Mouse (Mus musculus) liver (tissue): ENCODE results near the gene Ssna1.

Experiments used
- DNase-seq: peaks from one replicate; pipeline ENCODE4 v3.0.0-alpha.2; 2020; ENCODE audit warnings: mixed read lengths

The Ssna1 gene

DNA sequence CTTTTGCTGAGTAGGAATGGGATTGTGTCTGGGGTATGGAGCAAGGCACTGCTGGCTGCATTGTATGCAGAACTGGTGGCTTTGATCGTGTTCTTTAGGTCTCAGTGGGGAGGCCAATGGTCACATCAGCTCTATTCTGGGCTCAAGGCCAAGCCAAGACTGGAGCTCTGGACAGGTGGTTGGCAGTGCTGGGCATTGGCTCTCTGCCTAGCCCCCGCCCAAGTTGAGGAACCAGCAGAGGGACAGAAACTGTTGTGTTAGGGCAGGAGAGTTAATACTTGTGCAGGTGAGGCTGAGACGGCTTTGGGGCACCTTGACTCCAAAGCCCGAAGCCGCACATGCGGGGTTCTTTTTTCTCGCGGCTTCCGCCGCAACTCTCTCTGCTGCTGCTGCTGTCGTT lies 17.4 kb upstream of the Ssna1 start, which contains the start of gene Lrrc26:
TSS of gene Lrrc26 (plus strand) at position 265 of the 400 bp plus-strand sequence.
- DNase-seq: no peak

GRCm38 (mm10) chr2:25288734-25289345 lies 16.6 kb upstream of the Ssna1 start:
- no peak for DNase-seq

- DNase-seq: no peak
Measured at GRCm38 (mm10) chr2:25287927-25288649, 15.8 kb upstream of the Ssna1 start, which contains the start of gene Tmem210. Gene Tmem210 (plus strand): TSS chr2:25288145.

DNA sequence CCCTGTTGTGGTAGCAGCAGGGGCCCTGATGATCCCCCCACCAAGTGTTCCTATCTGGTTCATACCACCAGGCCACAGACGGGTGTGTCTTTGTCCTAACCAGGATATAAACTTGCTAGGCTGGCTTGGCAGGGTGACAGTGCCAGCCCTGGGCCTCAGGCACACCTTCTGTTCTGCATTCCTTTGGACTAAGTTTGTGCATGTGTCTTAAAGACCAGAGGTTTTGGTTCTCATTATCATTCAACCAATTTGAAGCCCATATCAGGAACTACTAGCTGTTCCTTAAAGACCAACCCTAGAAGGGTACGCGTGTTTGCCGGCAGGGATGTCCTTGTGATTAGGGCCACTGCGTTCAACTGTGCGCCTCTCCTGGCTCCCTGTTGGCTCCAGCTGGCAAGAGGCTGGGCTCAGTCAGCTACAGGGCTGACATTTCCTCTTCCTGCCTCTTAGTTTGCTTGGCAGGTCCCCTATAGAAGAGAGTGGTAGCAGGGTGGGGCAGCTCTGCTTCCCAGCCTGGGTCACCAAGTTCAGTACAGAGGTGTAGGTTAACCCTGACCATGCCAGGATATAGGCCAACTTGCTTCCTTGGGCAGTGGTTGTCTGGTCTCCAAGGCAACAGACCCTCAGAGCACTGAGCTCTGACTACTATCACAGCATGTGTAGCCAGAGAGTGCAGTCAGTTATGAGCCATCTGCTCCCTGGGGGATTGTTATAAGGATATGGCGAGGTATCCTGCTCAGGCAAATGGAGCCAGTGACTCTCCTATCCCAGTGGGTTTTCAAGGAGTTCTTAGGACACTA lies 14.8 kb upstream of the Ssna1 start:
- no peak for DNase-seq

- no peak for DNase-seq
Measured at GRCm38 (mm10) chr2:25286314-25286713, 14.1 kb upstream of the Ssna1 start.

DNA sequence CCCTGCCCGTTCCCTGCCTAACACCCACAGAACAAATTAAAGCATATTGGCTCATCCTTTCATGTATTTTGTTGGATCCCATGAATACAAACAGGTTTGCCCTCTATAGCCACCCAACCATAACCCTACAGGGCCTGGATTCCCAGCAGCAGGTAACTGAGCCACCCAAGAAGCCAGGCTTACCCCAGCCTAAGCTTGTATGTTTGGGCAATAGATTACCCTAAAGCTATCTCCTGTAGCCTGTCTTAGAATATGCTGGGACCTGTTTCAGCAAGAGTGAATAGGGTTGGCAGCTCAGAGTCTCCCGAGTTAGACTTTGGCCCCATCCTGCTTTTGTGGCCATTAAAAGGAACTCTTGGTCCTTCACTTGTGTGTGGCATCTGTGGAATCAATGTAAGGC lies 13.3 kb upstream of the Ssna1 start:
- DNase-seq: no peak

- peak; percentile 80 for DNase-seq
Measured at GRCm38 (mm10) chr2:25278928-25279882, 7.0 kb upstream of the Ssna1 start.

DNA sequence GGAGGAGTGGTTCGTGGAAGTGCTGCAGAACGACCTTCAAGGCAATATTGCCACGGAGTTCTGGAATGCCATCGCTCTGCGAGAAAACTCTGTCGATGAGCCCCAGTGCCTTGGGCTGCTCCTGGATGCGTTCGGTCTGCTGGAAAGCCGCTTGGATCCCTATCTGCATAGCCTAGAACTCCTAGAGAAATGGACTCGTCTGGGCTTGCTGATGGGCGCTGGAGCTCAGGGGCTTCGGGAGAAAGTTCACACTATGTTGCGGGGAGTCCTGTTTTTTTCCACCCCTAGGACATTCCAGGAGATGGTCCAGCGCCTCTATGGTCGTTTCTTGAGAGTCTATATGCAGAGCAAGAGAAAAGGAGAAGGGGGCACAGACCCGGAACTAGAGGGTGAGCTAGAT lies 772 bp upstream of the Ssna1 start:
- no peak for DNase-seq

- no peak for DNase-seq
Measured at GRCm38 (mm10) chr2:25272515-25272914, 277 bp upstream of the Ssna1 start.

- no peak for DNase-seq
Measured at GRCm38 (mm10) chr2:25267746-25268309, 4.4 kb downstream of the Ssna1 start.

GRCm38 (mm10) chr2:25267241-25267640 lies 5.0 kb downstream of the Ssna1 start:
- no peak for DNase-seq

GRCm38 (mm10) chr2:25266720-25267119 lies 5.5 kb downstream of the Ssna1 start:
- peak; percentile 51 for DNase-seq

DNA sequence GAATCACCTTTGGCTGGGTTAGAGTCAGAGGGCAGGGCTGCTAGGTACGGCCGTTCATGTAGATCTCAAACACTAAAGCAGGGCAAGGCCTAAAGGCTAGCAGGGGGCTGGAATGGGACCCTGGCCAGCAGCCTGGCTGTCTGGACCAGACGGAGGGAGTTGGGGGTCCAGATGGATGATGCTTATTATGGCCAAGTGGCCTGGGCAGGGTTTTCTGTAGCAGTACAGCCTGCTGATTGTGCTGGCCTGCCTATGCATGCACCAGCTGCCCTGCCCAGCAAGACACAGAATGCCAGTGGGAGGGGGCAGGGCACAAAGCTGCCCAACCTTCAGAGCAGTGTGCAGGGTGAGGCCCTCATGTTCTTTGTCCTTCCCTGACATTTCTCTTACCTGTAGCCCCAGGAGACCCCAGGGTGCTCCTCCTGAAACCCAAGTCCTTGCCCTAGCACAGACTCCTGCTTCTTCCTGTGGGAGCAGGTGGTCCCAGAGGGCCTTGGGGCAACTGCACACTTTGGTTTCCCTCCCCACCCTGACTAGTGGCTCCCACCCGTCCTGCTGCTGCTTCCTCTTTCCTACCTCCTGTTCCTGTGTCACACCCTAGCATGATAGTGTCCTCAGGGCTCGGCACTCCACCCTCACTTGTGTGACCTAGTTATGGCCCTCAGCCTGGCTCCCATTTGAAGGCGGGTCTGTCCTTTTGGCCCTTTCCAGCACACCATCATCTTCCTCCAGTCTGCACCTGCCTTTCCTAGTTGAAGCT lies 6.2 kb downstream of the Ssna1 start:
- peak; percentile 47 for DNase-seq

GRCm38 (mm10) chr2:25264851-25265250 lies 7.4 kb downstream of the Ssna1 start:
- DNase-seq: no peak

DNA sequence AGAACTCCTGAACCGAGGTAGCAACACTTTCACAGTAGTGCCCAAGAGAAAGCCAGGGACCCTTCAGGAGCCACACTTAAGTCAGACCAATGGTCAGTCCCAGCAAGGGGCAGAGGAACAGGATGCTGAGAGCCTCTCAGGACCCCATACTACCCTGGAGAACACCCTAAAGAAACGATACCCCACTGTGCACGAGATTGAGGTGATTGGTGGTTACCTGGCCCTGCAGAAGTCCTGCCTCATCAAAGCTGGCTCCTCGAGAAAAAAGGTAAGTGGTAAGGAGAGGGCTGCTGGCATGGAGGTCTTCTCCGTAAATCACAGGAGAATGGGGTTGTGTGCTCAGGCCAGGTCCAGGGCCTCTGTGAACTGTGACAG lies 8.0 kb downstream of the Ssna1 start:
- no peak for DNase-seq

- no peak for DNase-seq
Measured at GRCm38 (mm10) chr2:25263623-25264285, 8.5 kb downstream of the Ssna1 start.

DNA sequence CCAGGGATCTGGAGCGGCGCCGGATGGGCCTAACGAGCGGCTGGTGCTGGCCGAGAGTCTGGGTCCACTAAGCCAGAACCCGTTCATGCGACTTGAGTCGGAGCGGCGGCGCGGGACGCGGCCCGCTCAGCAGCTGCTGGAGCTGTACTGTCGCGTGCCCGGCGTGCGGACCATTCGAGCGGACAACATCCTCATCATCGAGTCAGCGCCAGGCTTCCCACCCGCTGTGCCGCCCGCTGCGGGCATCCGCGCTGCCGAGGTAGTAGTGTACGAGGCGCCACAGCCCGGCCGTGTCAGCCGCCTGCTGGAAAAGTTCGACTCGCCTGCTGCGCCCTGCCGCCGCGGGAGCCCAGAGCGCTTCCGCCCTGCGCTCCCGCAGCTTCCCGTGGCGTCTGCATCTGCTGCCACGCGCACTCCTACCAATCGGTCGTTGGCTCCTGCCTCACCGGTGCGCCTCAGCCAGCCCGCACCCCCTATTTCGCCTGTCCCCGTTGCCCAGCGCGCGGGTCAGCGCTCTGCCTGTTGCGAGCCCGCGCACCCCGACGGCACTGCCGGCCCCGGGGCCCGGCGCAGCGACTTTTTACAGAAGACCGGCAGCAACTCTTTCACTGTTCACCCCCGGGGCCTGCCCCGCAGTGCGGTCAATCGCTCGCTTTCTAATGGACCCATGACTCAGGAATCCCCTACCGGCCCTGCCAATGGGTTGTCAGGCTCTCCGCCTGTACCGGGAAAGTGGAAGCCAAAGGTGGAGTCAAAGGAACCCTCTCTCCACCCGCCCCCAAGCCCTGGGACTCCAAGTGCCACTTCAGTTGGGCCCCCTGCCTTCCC lies 9.2 kb downstream of the Ssna1 start:
- peak; percentile 54 for DNase-seq

DNA sequence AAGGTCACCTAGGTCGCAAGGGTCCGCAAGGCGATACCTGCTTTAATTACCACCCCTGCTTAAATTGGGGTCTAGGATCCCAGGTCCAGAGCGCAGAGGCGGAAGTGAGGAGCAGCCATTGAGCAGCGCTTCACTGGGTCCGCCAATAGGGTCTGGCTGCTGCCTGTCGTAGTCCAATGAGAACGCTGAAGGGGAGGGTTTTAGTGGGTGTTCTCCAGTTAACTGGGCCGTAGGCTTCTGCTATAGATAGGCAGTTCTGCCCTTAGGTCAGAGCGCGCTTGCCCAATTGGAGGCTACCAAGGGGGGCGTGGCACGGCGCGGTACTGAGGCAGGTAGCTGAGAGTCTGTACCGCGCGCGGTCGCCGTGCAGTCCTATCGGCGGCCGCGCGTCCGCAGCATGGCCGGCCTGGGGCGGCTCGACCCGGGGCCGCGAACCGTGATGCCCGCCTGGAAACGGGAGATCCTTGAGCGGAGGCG lies 9.9 kb downstream of the Ssna1 start, which contains the start of gene Tprn:
TSS of gene Tprn (plus strand) at position 328 of the 477 bp plus-strand sequence.
- DNase-seq: peak; percentile 98

- DNase-seq: no peak
Measured at GRCm38 (mm10) chr2:25261870-25262269, 10.4 kb downstream of the Ssna1 start.

DNA sequence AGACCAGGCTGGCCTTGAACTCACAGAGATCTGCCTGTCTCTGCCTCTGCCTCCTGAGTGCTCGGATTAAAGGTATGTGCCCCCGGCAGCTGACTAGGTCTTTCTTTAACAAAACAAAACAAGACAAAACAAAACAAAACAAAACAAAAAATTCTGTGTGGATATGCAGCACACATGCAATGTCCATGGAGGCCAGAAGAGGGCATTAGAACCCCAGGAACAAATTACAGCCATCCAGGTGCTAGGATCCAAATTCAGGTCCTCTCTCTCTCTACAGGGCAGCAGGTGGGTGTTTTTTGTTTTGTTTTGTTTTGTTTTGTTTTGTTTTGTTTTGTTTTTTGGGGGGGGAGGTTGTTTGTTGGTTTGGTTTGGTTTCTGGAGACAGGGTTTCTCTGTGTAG lies 13.4 kb downstream of the Ssna1 start:
- DNase-seq: no peak
